Mouse (Mus musculus) lung, postnatal 4 days (tissue): ENCODE results near the gene P2rx4.
"Not testable (repeated sequence)": the region's sequence is repeated elsewhere in the genome, so short reads cannot be mapped to it uniquely, and the experiment has no call there.

Experiments
- DNase-seq, 2 experiments: peaks; one replicate each; pipeline ENCODE4 v3.0.0; 2021

The P2rx4 gene

DNA sequence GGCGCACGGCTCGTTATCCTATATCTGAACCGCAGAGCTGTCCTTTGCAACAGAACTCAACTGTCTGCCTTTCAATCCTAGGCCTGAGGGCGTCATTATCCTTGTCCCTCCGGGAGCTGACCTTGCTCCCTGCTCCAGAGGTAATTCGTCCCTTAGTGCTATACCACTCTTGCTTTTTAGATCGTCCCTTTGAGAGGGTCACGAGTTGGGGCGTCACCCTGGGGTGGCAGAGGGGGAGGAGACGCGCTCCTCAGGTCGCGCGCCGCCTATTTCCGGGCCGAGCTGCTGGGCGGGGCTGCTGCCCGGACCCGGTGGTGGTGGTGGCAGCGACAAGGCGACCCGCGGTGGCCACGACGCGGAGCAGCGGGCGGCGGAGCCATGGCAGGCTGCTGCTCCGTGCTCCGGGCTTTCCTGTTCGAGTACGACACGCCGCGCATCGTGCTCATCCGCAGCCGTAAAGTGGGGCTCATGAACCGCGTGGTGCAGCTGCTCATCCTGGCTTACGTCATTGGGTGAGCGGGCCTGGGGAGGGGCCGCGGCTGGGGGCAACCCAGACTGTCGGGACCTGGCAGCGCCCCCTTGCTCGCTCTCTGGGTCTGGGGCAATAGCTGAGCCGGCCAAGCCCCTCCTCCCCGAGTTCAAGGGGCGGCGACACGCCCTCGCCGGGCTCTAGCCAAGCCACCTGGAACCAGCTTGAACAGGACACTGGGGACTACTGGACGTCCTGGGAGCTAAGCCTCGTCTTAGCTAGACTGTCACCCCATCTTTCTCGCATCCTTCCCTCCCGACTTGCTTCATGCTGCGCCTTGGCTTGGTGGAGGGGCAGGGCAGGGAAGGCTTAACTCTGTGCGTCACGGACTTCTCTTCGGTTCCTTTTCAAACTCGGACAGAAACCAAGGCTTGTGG lies at the start of gene P2rx4:
Gene P2rx4, plus strand, starts transcription at position 269 of the 906 bp plus-strand sequence.
- peak; percentile 89 to 92 for DNase-seq

DNA sequence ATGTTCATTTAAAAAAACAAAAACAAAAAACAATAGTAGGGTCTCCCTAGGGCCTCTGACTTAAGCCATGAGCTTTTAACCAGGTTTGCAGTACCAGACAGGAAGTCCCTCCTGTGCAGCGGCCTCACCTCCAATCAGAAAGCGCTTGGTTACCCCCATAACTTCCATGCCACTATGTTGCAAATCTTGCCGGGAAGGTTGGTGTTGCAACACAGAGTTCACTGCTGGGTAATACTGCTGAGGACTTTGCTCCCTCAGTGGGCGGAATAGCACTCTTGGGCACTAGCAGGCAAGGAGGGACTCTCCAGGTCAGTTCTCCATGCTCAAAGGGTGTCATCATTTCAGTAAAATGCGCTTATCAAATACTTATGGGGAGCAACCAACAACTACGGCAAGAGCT lies 44.8 kb upstream of the P2rx4 start:
- no peak for DNase-seq

DNA sequence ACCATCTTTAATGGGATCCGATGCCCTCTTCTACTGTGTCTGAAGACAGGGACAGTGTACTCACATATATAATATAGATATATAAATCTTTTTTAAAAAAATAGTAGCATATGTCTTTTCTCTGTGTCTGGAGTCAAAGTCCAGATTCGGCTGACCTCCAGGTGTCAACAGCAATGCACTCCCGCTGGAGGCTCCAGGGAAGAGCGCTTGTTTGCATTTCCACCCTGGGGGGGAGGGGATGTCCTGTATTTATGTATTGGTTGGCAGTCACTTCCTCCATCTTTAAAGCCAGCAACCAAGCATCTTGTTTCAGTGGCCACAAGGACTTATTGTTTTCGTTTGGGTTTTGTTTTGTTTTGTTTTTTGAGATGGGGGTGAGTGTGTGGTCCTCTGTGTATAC lies 42.3 kb upstream of the P2rx4 start:
- DNase-seq = no peak

DNA sequence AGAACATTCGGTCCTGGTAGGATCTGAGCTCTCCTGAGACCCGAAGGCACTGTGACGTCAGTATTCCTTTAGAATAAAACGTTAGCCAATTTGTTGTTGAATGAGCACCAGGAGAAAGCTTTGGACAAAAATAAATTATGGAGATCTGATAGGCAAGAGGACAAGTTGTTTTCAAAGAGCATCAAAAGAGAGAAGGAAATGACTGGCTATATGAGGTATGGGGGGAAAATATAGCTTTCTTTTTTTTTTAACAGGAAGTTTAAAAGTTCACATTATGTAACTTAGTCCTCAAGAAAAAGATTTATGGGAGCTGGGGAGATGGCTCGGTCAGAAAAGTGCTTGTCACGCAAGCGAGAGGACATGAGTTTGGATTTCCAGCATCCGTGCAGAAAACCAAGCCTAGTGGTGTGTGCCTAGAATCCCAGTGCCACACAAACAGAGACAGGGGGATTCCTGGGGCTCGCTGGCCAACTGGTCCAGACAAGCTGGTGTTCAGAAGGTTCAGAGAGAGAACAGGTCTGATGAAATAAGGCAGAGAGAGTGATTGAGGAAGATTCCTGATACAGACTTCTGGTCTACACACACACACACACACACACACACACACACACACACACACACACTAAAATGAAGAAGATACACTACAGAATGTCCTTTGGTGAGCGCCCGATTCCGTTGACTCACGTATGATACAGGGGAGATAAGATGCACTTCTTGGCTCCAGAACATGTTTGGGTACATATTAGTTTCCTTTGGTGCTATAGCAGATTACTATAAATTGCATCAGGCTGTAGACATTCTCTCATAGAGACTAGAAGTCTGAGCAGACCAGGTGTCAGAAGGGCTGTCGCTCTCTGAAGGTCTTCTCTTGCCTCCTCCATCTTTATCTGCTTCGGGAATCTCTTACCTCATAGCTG lies 38.1 kb upstream of the P2rx4 start:
- no peak for DNase-seq

DNA sequence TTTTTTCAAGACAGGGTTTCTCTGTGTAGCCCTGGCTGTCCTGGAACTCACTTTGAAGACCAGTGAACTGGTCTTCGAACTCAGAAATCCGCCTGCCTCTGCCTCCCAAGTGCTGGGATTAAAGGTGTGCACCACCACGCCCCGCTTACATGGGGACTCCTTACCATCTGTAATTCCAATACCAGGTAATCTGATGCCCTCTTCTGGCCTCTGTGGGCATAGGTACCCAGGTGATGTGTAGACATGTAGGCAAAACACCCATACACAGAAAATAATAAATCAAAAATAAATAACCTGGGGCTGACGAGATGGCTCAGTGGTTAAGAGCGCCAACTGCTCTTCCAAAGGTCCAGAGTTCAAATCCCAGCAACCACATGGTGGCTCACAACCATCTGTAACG lies 35.7 kb upstream of the P2rx4 start:
- not testable (repeated sequence) for DNase-seq

DNA sequence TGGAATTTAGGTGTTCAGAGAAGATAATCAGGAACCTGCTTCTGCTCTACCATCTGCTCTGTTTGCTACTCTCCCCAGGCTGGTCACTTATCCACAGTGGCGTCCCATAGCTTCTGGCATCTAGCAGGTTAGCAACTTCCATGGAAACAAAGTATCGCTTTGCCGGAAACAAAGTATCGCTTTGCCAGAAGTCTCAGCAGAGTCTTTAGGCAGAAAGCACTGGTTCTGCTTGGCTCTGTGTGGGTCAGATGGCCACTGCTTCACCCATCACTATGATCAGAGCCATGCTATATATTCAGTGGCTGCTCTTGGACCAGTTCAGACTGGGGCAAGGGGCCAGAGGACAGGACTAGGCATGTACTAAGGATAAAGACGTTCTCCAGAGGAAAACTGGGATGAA lies 35.0 kb upstream of the P2rx4 start:
- DNase-seq = no peak

DNA sequence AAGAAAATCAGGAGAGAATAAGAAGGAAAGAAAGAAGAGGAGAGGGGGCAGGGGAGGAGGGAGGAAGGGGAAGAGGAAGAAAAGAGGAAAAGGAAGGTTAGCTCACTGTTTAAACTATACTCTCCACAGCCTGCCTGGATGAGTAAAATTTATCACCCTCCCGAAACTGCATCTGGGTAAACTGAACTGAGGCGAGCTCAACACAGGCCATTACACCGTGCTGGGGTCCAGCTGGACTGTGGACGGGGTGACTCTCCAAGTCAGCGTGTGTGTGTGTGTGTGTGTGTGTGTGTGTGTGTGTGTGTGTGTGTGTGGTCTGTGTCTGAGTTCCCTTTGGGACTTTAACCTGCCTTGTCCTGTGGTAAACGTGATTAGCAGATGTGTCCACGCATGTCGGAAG lies 31.3 kb upstream of the P2rx4 start:
- peak in 1 of 2 experiments; percentile 26 for DNase-seq

DNA sequence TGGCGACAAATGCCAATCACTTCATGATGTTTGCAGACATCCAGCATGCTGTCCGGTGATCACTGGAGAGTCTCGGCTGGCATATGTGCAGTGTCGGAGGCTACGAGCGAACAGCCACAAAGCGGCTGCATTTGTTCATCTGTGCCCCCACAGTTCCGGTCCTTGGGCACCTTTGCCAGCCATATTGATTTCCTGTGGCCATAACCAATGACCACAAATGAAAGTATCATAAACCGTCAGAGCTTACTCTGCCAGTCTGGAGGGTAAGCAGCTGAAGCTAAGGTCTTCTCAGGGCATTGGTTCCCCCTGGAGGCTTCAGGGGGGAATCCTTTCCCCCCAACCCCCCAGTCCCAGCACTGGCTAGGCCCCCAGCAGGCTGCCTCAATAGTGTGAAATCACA lies 29.4 kb upstream of the P2rx4 start:
- DNase-seq = no peak

DNA sequence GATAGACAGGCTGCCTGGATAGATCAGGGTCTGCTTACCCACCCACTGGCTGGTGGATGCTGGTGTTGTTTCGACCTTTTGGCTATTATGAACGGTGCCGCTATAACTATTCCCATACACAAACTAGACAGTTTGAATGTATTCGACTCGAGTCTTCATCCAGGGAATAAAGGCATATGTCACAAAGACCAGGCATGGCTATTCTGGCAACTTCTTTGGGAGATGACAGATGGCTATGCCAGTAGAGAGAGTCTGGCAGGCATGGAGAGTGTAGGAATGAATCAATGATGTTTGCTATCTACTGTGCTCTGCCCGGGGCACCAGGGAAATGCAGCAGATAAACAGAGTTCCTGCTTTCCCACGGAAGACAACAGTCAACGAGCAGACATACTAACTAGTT lies 27.5 kb upstream of the P2rx4 start:
- no peak for DNase-seq

DNA sequence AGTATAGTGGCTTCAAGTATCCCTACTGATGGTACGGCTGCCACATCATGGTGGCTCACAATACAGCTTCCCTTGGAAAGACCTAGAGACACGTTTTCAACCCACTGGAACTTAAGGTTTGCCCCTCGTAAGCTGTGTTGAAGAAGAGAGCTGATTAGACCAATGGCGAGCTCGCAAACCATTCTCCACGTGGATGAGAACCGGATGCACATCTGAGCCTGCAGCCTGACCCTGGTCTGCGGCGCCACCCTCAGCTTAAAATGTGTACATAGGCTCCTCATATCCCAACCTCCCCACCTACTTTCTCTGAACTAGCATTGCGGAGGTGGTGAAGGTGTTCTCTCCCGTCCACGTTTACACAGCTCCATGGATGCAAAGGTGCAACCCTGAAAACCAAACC lies 26.1 kb upstream of the P2rx4 start:
- no peak for DNase-seq

DNA sequence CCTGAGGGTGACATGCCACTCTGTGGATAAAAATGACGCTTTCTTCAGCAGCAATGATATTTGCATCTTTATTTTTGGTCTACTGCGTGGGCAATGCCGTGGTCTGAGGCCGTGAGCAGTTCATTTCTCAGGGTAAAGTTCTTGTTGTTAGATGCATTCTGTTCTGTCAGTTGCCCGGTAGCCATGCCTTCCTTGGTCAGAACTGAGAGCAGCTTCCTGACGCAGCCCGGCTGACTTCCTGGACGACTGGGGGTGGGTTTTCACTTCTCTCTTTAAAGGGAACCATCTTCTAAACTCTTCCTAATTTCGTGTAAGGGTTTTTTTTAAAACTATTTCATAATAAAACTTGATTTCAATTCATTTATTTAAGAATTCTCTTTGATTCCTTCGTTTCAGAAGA lies 23.4 kb upstream of the P2rx4 start:
- no peak for DNase-seq

DNA sequence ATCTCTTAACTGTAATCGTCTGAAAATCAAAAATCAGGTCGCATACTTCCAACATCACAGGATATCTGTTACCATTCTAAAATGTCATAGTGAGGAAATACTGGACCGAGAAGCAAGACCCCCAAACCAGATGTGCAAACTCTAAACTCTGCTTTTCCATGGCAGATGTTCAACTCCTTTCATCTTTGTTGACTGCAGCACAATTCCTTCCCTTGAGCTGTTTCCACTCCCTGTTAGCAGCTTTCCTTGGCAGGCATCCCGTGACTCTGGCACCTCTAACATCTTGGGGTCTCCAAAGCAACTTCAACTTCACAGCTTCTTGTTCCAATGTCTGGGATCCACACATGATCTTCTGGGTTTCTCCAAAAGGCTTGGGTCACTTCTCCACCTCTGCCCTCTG lies 20.0 kb upstream of the P2rx4 start:
- DNase-seq = peak in 1 of 2 experiments; percentile 30

DNA sequence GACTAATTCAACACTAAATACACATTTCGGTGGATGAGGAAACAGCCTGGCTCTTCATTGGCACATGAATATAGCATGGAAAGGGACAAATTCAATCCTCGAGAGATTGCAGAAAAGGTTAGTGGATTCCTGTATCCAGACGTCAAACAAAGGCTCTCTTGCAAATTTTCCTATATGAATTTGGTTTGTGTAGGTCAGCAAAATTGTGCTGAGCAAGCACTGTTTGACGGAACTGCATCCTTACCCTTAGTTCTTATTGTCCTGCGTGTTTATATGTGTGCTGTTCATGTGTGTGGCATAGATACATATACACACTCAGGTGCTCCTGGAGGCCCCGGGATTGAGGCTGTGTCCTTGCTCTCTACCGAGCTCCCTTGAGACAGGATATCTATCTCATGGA lies 18.2 kb upstream of the P2rx4 start:
- no peak for DNase-seq

DNA sequence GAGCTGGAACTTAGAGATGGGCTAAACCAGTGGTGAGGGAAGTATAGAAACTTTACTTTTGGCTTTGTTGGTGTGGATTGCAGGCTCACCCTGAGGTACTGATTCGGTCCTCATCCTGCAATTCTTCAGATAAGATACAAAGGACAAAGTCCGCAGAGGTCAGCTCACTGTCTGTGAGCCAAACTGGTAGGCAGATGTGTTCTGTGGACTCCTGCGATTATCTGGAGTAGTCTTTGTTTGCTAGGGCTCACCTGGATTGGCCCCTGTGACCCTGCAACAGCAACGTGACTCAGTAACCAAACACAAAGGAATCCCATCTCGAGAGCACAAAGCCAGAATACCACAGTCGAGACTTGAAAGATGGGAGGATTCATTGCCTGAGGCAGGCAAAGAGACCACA lies 16.9 kb upstream of the P2rx4 start:
- DNase-seq = no peak

DNA sequence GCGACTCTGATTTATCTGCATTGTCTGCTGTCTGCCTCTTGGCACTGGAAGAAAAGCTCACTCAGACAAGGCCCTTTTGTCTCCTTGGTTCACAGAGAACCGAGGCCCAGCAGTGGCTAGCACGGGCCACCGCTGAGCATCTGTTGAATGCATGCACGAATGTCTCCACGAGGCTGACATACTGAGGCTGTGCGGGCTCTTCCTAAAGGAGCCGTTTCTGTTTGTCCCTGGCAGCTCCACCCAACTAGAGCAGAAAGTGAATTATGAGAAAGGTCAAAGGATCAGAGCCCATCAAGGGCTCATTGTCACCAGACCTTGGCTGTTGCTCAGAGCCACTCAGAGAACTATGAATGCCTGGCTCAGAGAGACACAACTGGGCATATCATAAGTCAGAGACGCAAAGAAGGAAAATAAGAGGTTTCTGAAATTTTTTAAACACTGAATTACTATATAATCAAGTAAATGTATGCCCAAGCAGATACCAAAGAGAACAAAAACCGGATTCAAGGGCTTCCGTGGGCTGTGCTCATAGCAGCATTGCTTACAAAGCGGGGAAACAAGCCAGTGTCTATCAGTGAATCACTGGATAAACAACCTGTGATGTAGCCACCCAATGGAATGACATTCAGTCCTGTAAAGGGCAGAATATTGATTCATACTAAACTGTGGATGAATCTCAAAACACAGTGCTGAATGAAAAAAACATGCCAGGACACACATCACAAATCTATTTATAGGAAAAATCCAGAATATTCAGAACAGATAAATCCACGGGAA lies 13.7 kb upstream of the P2rx4 start:
- peak in 1 of 2 experiments; percentile 27 for DNase-seq

DNA sequence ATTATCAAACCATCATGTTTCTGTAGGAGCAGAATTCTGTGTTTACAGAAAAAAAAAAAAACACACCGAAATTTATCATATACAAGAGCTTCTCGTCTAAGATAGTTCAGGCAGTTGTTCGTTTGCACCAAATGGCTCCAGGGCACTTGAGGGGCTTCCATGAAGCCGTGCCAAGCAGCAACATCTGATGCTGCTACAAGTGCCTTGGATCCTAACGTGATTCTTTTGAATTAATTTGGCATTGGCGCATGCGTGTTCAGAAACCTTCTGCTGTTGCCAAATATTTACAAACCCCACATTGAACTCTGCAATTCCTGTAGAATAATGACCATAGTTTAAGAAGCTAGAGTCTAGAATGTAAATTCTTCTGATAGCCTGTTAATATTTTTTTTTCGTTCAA lies 11.8 kb upstream of the P2rx4 start:
- DNase-seq = no peak

DNA sequence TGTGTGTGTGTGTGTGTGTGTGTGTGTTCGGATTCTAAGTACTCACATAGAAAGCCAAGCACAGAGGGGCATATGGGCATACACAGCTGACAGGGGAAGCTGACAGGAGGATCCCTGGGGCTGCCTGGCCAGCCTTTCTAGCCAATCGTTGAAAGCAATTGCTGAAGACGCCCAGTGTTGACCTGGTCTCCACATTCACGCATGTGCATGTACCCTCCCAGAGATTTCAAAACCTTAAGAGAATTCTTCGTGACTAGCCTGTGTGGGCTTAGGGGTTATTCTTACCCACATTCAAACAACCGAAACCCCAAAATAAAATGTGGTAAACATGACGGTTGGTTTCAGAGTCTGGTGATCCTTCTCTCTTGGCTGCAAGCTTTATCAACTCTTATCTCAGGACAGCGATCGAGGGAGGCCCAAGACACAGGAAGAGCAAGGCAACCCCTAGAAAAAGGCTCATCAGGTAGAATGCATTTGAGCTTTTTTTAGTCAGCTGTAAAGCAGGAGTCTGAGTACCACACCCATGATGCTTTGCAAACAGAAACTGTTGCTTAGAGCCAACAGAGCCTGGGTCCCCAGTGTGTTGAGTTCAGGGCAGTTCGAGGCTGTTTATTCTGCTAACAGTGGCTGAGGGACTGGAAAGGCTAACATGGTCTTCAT lies 9.2 kb upstream of the P2rx4 start:
- no peak for DNase-seq

DNA sequence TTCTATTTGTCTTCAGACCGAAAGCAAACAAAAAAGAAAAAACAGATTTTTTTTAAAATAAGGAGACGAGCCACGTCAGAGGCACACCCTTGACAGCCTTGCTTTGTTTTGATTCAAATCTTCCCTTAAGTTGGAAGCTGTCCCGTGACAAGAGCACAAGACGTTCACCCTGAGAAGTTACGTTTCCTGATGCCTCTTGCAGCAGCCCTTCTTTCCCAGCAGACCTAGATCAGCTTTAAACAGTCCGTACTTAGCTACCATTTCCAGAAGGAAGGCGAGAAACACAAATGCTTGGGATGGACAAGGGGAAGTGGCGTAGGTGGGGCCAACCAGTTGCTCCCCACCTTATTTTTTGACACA lies 8.7 kb upstream of the P2rx4 start:
- DNase-seq = no peak

DNA sequence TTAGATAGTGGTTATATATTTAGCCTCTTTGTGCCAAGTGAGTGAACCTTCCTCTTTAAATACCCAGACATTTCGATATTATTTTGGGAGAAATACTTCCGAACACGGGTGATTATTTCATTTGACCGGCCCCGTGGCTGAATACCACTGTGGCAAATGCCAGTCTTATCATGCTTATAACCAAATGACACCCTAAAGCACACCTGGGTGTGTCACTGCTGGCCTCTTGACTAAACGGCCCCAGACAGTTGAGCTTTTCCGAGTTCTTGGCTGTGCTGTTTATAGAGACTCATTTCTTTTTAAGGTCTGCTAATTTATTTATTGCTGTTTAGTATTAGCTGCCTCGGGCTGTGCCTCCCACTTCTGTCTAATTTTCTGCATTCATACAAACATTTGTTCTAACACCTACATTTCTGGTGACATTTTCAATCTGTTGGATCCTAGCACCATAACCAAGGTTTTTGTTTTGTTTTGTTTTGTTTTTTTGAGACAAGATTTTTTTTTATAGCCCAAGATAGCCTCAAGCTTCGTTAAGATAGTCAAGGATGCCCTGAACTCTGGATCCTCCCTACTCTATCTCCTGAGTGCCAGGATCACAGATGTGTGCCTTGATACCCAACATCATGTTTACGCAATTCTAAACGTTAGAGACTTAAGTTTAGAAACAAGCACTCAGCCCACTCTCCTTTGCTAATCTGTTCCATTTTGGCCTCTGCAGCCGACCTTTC lies 7.1 kb upstream of the P2rx4 start:
- no peak for DNase-seq

DNA sequence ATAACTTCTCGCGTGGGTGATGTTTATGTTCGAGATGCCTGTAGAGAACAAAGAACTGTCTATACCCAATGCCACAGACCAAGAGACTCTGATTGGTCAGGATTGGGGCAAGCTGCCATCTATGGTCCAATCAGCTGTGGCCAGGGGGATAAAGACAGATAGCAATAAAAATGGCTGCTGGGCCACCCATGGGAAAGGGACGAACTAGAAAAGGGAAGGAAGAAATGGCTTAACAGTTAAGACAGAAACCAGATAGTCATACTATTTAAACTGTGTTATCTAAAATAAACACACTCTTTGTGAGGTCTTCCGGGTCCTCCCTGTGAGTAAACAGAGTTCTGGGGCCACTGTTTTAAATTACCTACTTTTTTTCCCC lies 6.5 kb upstream of the P2rx4 start:
- DNase-seq = no peak

DNA sequence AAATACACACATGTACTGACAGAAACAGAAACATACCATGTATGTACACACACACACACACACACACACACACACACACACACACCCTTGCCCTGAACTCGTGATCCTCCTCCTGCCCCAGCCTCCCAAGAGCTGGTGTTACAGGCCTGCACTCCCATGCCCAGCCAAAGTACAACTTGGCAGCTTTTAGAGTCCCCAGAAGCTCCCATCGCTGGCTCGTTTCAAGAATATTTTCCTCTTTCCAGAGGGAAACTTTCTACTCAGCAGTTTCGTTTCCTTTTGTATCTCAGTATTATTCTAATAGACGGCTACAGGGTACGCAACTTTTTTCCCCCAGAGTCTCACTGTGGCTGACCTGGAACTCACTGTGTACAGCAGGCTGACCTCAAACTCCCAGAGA lies 5.2 kb upstream of the P2rx4 start:
- no peak for DNase-seq

DNA sequence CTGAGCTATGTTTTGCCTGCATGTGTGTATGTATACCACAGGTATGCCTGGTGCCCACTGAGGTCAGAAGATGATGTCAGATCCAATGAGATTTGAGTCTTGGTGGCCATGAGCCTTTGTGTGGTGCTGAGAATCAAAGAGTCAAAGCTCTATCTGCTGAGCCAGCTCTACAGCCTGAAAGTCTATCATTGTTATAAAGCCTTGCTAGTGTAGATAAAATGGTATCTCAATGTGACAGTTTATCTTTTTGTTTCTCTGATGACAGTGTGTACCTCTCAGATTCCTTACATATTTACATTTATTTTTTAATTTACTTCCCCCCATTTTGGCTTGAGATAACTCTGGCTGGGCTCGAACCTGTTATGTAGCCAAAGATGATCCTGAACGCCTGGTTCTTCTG lies 3.8 kb upstream of the P2rx4 start:
- no peak for DNase-seq
